25 mouse cellular contexts compared by ENCODE assay signal in the genomic region with DNA sequence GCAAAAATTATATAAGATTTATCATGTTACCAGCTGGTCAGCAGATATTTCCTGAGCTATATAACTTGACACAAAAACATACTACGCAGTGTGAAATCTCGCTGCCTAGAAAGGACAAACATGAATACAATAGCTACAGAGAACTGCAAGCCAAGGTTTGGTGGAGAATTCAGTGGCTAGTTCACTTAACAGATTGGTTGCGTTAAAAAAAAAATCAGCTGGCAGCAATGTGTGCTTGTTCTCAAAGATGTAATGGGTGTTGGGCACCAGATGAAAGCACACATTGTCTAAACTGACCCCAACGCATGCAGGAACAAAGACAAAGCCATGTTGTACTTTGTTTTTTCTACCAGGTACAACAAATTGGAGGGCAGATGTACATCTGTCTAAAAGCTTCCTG.
A peak's percentile ranks its signal among the peaks of the same experiment; 100 is the strongest.
DNase-seq lines count a peak whose midpoint lies in the region; ATAC-seq and TF ChIP-seq lines count a peak whose summit lies in the region.
"Had no signal": no experiment of that assay in that cellular context is flagged by ENCODE, and none has a peak within 500 bp of the region (broad histone marks: within the 10 kb centered on the region; RNA-seq: fewer than 3 reads in every experiment).

No protein-coding gene starts in this region.

- DNase-seq in layer of hippocampus, adult 11-12 months (ENCODE audit: low spot score): peak; percentile 26
- DNase-seq in layer of hippocampus, postnatal 36 days: no peak
- no peak for DNase-seq in left cerebral cortex, adult 2 months (ENCODE audit: extremely low spot score in 1 of 2, low spot score in 2 of 2)
- DNase-seq in left cerebral cortex, adult 9 months (ENCODE audit: low spot score in 2 of 2): no peak
- peak; percentile 53 for DNase-seq in brain, embryonic 14.5 days (ENCODE audit: low read depth)
- DNase-seq: adrenal gland, postnatal 10 days; adrenal gland, postnatal 36 days; B cell, adult 2 months; cerebellum, adult 11-12 months; cerebellum, adult 8-10 months; embryo, embryonic 11 days; gastrocnemius, adult 2 months; gastrocnemius, postnatal 14 days; heart, adult 11 months had no signal

- H3K36me3 ChIP-seq in forebrain, embryonic 15.5 days: no peaks in the 10 kb centered on the region
- no peaks in the 10 kb centered on the region for H3K36me3 ChIP-seq in forebrain, embryonic 16.5 days (ENCODE audit: control insufficient read depth, insufficient read depth)
- H3K36me3 ChIP-seq: embryonic facial prominence, embryonic 10.5 days; embryonic facial prominence, embryonic 13.5 days; G1E; hindbrain, embryonic 12.5 days; hindbrain, embryonic 15.5 days had no signal

- H3K4me2 ChIP-seq in forebrain, embryonic 15.5 days (replicated peaks): no peak overlapping the region
- no peak overlapping the region for H3K4me2 ChIP-seq in forebrain, embryonic 16.5 days (ENCODE audit: low read length)
- H3K4me2 ChIP-seq: embryonic facial prominence, embryonic 13.5 days; heart, embryonic 11.5 days; hindbrain, embryonic 12.5 days; hindbrain, embryonic 15.5 days had no signal

- no peak for TF ChIP-seq POLR2A in brain, embryonic 14.5 days (IDR thresholded peaks at IDR 0.05; ENCODE audit: borderline replicate concordance, extremely low read depth, insufficient read depth, insufficient read length, poor library complexity, severe bottlenecking)

- intact Hi-C loops in left cerebral cortex, adult 2 months (cut with DNase I): no loop called here

- no peak overlapping the region for H3K9ac ChIP-seq in forebrain, embryonic 15.5 days (replicated peaks)
- no peak overlapping the region for H3K9ac ChIP-seq in forebrain, embryonic 16.5 days (replicated peaks; ENCODE audit: low read depth, low read length)
- H3K9ac ChIP-seq: embryonic facial prominence, embryonic 13.5 days; hindbrain, embryonic 12.5 days; hindbrain, embryonic 15.5 days had no signal

- H3K4me3 ChIP-seq in forebrain, embryonic 15.5 days: no peak overlapping the region
- no peak overlapping the region for H3K4me3 ChIP-seq in forebrain, embryonic 16.5 days (replicated peaks; ENCODE audit: low read length)
- H3K4me3 ChIP-seq in left cerebral cortex, adult 2 months: no peak overlapping the region
- H3K4me3 ChIP-seq: embryonic facial prominence, embryonic 10.5 days; embryonic facial prominence, embryonic 13.5 days; erythroblast, embryonic 14.5 days; gastrocnemius, adult 2 months; hindbrain, embryonic 12.5 days; hindbrain, embryonic 15.5 days had no signal

- no peaks in the 10 kb centered on the region for H3K27me3 ChIP-seq in forebrain, embryonic 15.5 days
- no peaks in the 10 kb centered on the region for H3K27me3 ChIP-seq in forebrain, embryonic 16.5 days (replicated peaks; ENCODE audit: control insufficient read depth, insufficient read depth, low read length)
- H3K27me3 ChIP-seq: CH12.LX; embryonic facial prominence, embryonic 13.5 days; hindbrain, embryonic 12.5 days; hindbrain, embryonic 15.5 days; Patski had no signal

- no peaks in the 10 kb centered on the region for H3K4me1 ChIP-seq in forebrain, embryonic 15.5 days
- H3K4me1 ChIP-seq in forebrain, embryonic 16.5 days (replicated peaks; ENCODE audit: control insufficient read depth, insufficient read depth, low read length): peaks cover 4% of the 10 kb centered on the region; the same call in 1 of the 2 replicates
- H3K4me1 ChIP-seq: hindbrain, embryonic 12.5 days had no signal

- ATAC-seq in forebrain, embryonic 15.5 days (replicated peaks): no peak
- ATAC-seq in forebrain, embryonic 16.5 days: no peak
- ATAC-seq: Patski had no signal

- H3K9me3 ChIP-seq in forebrain, embryonic 15.5 days: no peaks in the 10 kb centered on the region
- no peaks in the 10 kb centered on the region for H3K9me3 ChIP-seq in forebrain, embryonic 16.5 days (ENCODE audit: control insufficient read depth, low read length)
- H3K9me3 ChIP-seq: embryonic facial prominence, embryonic 10.5 days; embryonic facial prominence, embryonic 13.5 days; hindbrain, embryonic 12.5 days; hindbrain, embryonic 15.5 days had no signal

- WGBS in forebrain, embryonic 15.5 days: 77% methylated on average over 4 of the region's 4 CpGs
- WGBS in forebrain, embryonic 16.5 days: 65% methylated on average over 4 of the region's 4 CpGs

- no peak for TF ChIP-seq CTCF in left cerebral cortex, adult 2 months (IDR thresholded peaks at IDR 0.05)
- no peak for TF ChIP-seq CTCF in brain, embryonic 14.5 days (IDR thresholded peaks at IDR 0.05; ENCODE audit: borderline replicate concordance, extremely low read depth, insufficient read depth, insufficient read length)

- H3K27ac ChIP-seq in forebrain, embryonic 15.5 days (replicated peaks): 0 out of 2 replicates have a peak overlapping the region, but pooled peaks have one; percentile 20
- H3K27ac ChIP-seq in forebrain, embryonic 16.5 days (ENCODE audit: low read length): no peak overlapping the region; the same call in 1 of the 2 replicates
- H3K27ac ChIP-seq in left cerebral cortex, adult 2 months: peak overlapping the region; percentile 18; the same call in 1 of the 2 replicates
- H3K27ac ChIP-seq: embryonic facial prominence, embryonic 10.5 days; embryonic facial prominence, embryonic 13.5 days; gastrocnemius, adult 2 months; hindbrain, embryonic 12.5 days; hindbrain, embryonic 15.5 days had no signal

Comparison
In these comparisons a context has a peak if more than half of its experiments do, and no peak if none do; other contexts are left out.
1. DNase-seq: peak in layer of hippocampus, adult 11-12 months (single experiment) and brain, embryonic 14.5 days (single experiment); none in layer of hippocampus, postnatal 36 days (0 of 2), left cerebral cortex, adult 2 months (0 of 2) and left cerebral cortex, adult 9 months (0 of 2).